Comparison of ENCODE assay signal across 8 mouse cellular contexts in genomic region chr16:41532661-41533551, GRCm38 (mm10).
DNase-seq lines count a peak whose midpoint lies in the region; ATAC-seq and TF ChIP-seq lines count a peak whose summit lies in the region.

No protein-coding gene starts in this region.

- H3K27me3 ChIP-seq in lung, postnatal 0 days (replicated peaks; ENCODE audit: insufficient read depth, low read length): no peaks in the 10 kb centered on the region
- no peaks in the 10 kb centered on the region for H3K27me3 ChIP-seq in stomach, embryonic 16.5 days (ENCODE audit: control insufficient read depth, insufficient read depth, low read length)

- ATAC-seq in lung, postnatal 0 days: no peak
- ATAC-seq in stomach, embryonic 16.5 days (ENCODE audit: insufficient read depth, low FRiP score): peak; percentile 78

- no peak overlapping the region for H3K9ac ChIP-seq in lung, postnatal 0 days (replicated peaks; ENCODE audit: low read depth)
- peak overlapping the region; percentile 65 for H3K9ac ChIP-seq in stomach, embryonic 16.5 days (ENCODE audit: low read length)

- H3K4me2 ChIP-seq in lung, postnatal 0 days (replicated peaks; ENCODE audit: low read depth, low read length): peak overlapping the region; percentile 56
- peak overlapping the region; percentile 73 for H3K4me2 ChIP-seq in stomach, embryonic 16.5 days (ENCODE audit: low read depth, low read length)

- no peak for TF ChIP-seq CTCF in lung, postnatal 0 days (IDR thresholded peaks at IDR 0.05)

- H3K4me3 ChIP-seq in lung, postnatal 0 days (ENCODE audit: low read depth, low read length): peak overlapping the region; percentile 25
- H3K4me3 ChIP-seq in stomach, embryonic 16.5 days (replicated peaks; ENCODE audit: low read length): peak overlapping the region; percentile 54

- H3K27ac ChIP-seq in lung, postnatal 0 days (ENCODE audit: low read length): no peak overlapping the region
- peak overlapping the region; percentile 28; the same call in 1 of the 2 replicates for H3K27ac ChIP-seq in stomach, embryonic 16.5 days (ENCODE audit: low read length)

- 2% methylated on average over 38 of the region's 38 CpGs for WGBS in lung, postnatal 0 days
- 2% methylated on average over 38 of the region's 38 CpGs for WGBS in stomach, embryonic 16.5 days

- no peaks in the 10 kb centered on the region for H3K9me3 ChIP-seq in lung, postnatal 0 days (ENCODE audit: low read length)
- H3K9me3 ChIP-seq in stomach, embryonic 16.5 days (replicated peaks; ENCODE audit: control insufficient read depth, low read length): no peaks in the 10 kb centered on the region

- H3K36me3 ChIP-seq in lung, postnatal 0 days (ENCODE audit: insufficient read depth, low read length): no peaks in the 10 kb centered on the region
- H3K36me3 ChIP-seq in stomach, embryonic 16.5 days (ENCODE audit: control insufficient read depth, insufficient read depth, low read length): no peaks in the 10 kb centered on the region

- no peaks in the 10 kb centered on the region for H3K4me1 ChIP-seq in lung, postnatal 0 days (ENCODE audit: insufficient read depth, low read depth, low read length)
- H3K4me1 ChIP-seq in stomach, embryonic 16.5 days (ENCODE audit: control insufficient read depth, insufficient read depth, low read length): no peaks in the 10 kb centered on the region

- TF ChIP-seq EP300 in lung, postnatal 0 days (IDR thresholded peaks at IDR 0.05): no peak

- peak; percentile 9 for DNase-seq in lung, postnatal 0 days (ENCODE audit: low spot score)
- DNase-seq in lung, adult 18-20 months: no peak
- DNase-seq in cerebellum, postnatal 4 days (ENCODE audit: low spot score in 2 of 2): peak; percentile 27 to 60
- peak; percentile 16 for DNase-seq in gastrocnemius, postnatal 25 days
- DNase-seq in layer of hippocampus, adult 9-11 months: peak; percentile 71
- peak; percentile 83 for DNase-seq in mesoderm, embryonic 11.5 days (ENCODE audit: low read depth, low spot score)
- DNase-seq in urinary bladder, postnatal 10 days (ENCODE audit: low spot score): no peak

Comparison
In these comparisons a context has a peak if more than half of its experiments do, and no peak if none do; other contexts are left out.
1. DNase-seq: peak in lung, postnatal 0 days (single experiment), cerebellum, postnatal 4 days (2 of 2), gastrocnemius, postnatal 25 days (single experiment), layer of hippocampus, adult 9-11 months (single experiment) and mesoderm, embryonic 11.5 days (single experiment); none in lung, adult 18-20 months (0 of 2) and urinary bladder, postnatal 10 days (single experiment).